Mouse (Mus musculus) hindbrain, embryonic 15.5 days (tissue): ENCODE data around the gene Gli1. TPM values are rescaled to one million over a fixed set of nuclear protein-coding genes. Genes with fewer than 3 reads are reported as not detected.

Experiments
- ATAC-seq: fragments of 200-750 bp; cut with Nextera tagmentation; 2 replicates; pipeline ENCODE4 v1.8.0; 2017; ENCODE audit warnings: low read depth, moderate number of reproducible peaks, moderate TSS enrichment; ENCODE audit not compliant: low FRiP score
- H3K27ac ChIP-seq: fragments of 300-500 bp; sonication (generic); replicated peaks from 2 replicates; pipeline ENCODE4 v1.5.1; 2015; ENCODE audit warnings: mild to moderate bottlenecking, inconsistent platforms
- H3K27me3 ChIP-seq: fragments of 300-500 bp; sonication (generic); 2 replicates; pipeline ENCODE4 v1.6.1; 2015; ENCODE audit warnings: control low read depth, inconsistent platforms
- H3K36me3 ChIP-seq: fragments of 300-500 bp; sonication (generic); 2 replicates; pipeline ENCODE4 v1.6.1; 2015; ENCODE audit warnings: control low read depth, inconsistent platforms
- H3K4me1 ChIP-seq: fragments of 300-500 bp; sonication (generic); replicated peaks from 2 replicates; pipeline ENCODE4 v1.6.1; 2015; ENCODE audit warnings: control low read depth, inconsistent platforms
- H3K4me2 ChIP-seq: fragments of 300-500 bp; sonication (generic); 2 replicates; pipeline ENCODE4 v1.6.1; 2015; ENCODE audit warnings: moderate library complexity, mild to moderate bottlenecking, inconsistent platforms
- H3K4me3 ChIP-seq: fragments of 300-500 bp; sonication (generic); 2 replicates; pipeline ENCODE4 v1.5.1; 2015; ENCODE audit warnings: mild to moderate bottlenecking, inconsistent platforms
- H3K9ac ChIP-seq: fragments of 300-500 bp; sonication (generic); 2 replicates; pipeline ENCODE4 v1.6.1; 2015; ENCODE audit warnings: inconsistent platforms
- H3K9me3 ChIP-seq: fragments of 300-500 bp; sonication (generic); 2 replicates; pipeline ENCODE4 v1.6.1; 2016; ENCODE audit warnings: control low read depth, inconsistent platforms
- WGBS: fragments of 180-500 bp; shearing (Covaris S2); methylation state at CpG from one replicate; pipeline ENCODE4 v1.1.7; 2015; 5-methylcytosine and 5-hydroxymethylcytosine counted together
- polyA plus RNA-seq: library from polyadenylated mRNA; unstranded; fragments of >200 nt; fragmentation: Nextera tagmentation; extraction: Ambion mirVana; gene quantifications from 2 replicates; pipeline ENCODE4 v1.2.1, GENCODE M21; 2015

The Gli1 gene
- polyA plus RNA-seq, 1 experiment from 2014 or later, result 2.0 TPM

DNA sequence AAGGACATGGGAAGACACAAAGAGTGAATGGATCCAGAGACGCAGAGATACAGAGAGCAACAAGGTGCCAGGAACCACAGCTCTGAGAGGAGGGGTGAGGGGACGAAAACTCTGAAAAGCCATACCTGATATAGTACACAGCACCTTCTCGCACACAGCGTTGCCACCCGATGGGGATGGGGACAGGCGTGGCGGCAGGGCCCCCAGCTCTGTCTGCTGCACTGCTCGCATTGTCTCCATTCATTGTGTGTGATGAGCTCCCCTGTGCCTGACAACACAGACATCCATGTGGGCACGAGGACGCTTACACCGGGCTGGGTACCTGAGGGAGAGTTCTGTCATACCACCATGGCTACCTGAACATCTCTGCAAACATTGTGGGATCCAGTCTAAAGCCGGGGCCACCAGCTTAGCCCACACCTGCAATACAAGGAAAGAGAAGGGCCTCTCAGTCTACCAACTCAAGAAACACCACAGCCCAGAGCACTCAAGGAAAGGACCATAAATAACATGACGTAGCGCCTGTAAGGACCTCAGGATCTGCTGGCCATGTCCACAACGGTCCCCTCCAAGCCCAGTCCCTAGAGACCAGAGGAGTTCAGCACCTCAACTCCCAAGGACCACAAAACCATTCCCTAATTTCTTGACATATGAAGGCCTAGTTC, 54.4 kb downstream of the Gli1 start:
- ATAC-seq, result no peak
- H3K4me1 ChIP-seq, result peaks cover 67% of the 10 kb centered on the region

DNA sequence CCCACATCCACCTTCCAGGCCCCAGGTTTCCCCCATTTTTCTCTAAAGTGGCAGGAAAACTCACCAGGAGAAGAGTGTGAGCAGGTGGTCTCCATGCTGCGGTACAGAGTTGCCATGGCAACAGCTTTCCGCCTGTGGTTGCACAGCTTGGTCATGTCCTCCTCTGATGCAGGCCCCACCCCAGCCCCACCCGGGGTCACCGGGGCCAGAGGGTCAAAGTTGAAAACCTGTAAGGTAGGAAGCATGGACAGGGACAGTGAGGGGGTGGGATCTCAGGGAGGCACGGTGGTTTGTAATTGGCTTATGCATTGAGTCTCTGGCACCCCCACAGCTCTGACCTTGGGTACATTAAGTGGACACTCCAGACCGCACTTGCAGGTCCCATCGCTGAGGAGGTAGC, 55.0 kb downstream of the Gli1 start:
- peak overlapping the region; percentile 98 for H3K27ac ChIP-seq
- H3K27me3 ChIP-seq, result no peaks in the 10 kb centered on the region
- peaks cover 60% of the 10 kb centered on the region for H3K4me1 ChIP-seq
- 40% methylated on average over 7 of the region's 7 CpGs for WGBS
- no peaks in the 10 kb centered on the region for H3K9me3 ChIP-seq
- no peak for ATAC-seq
- peak overlapping the region; percentile 79; the same call in 1 of the 2 replicates for H3K9ac ChIP-seq
- H3K36me3 ChIP-seq, result peaks cover 33% of the 10 kb centered on the region
- H3K4me2 ChIP-seq, result peak overlapping the region; percentile 73
- H3K4me3 ChIP-seq, result peak overlapping the region; percentile 52

More for the DNA sequence above, 54.4 kb downstream of the Gli1 start:
- Histone ChIP-seq H3K4me2 (peak overlapping the region; percentile 73), H3K36me3 (peaks cover 26% of the 10 kb centered on the region), H3K27ac (peak overlapping the region; percentile 98), H3K9ac (peak overlapping the region; percentile 79), H3K9me3 (no peaks in the 10 kb centered on the region), H3K27me3 (no peaks in the 10 kb centered on the region), H3K4me3 (peak overlapping the region; percentile 52)
- 66% methylated on average over 15 of the region's 15 CpGs for WGBS

DNA sequence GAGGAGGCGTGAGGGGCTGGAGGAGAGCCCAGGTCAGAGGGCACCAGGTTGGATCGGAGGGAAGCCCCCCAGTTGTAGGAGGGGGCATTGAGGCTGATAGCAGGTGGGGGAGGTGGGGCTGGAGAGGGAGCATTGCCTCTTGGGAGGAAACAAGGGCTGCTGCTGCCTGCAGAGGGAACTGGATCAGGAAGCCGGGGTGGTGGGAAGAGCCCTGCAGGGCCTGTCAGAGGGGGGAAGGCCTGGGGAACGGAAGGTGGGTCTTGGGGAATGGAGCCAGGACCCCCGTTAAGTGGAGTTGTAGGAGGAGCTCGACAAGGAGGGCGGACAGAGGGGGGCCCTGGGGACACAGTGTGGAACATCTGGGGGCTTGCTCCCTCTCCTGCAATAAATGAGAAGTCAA, 55.6 kb downstream of the Gli1 start:
- Histone ChIP-seq H3K9ac (0 out of 2 replicates have a peak overlapping the region, but pooled peaks have one; percentile 10), H3K9me3 (no peaks in the 10 kb centered on the region), H3K4me2 (peak overlapping the region; percentile 73), H3K4me1 (peaks cover 55% of the 10 kb centered on the region), H3K27ac (no peak overlapping the region), H3K36me3 (peaks cover 38% of the 10 kb centered on the region), H3K4me3 (no peak overlapping the region; the same call in 1 of the 2 replicates), H3K27me3 (no peaks in the 10 kb centered on the region)
- 56% methylated on average over 7 of the region's 7 CpGs for WGBS
- no peak for ATAC-seq

DNA sequence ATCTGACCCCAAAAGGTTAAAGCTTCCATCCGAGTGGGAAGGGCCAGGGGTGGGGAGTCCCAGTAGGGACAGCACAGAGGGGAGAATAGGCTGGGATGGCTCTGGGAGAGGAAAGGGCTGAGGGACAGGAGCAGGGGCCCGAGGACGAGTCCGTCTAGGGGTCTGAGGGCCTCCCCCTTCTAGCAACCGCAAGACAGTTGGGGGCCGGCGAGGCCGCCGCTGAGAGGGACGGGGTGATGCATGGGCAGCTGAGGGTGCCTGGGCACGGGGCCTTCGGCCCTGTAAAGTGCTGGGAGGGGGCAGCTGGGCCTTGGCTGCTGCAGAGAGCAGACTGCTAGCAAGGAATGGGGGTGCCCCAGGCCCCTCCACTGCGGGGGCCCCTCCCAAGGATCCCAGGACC, 56.1 kb downstream of the Gli1 start:
- Histone ChIP-seq H3K9me3 (no peaks in the 10 kb centered on the region), H3K27me3 (no peaks in the 10 kb centered on the region), H3K4me2 (no peak overlapping the region), H3K36me3 (peaks cover 44% of the 10 kb centered on the region), H3K4me3 (no peak overlapping the region), H3K4me1 (peaks cover 54% of the 10 kb centered on the region), H3K27ac (no peak overlapping the region), H3K9ac (0 out of 2 replicates have a peak overlapping the region, but pooled peaks have one; percentile 10)
- WGBS, result 62% methylated on average over 13 of the region's 13 CpGs
- ATAC-seq, result no peak

DNA sequence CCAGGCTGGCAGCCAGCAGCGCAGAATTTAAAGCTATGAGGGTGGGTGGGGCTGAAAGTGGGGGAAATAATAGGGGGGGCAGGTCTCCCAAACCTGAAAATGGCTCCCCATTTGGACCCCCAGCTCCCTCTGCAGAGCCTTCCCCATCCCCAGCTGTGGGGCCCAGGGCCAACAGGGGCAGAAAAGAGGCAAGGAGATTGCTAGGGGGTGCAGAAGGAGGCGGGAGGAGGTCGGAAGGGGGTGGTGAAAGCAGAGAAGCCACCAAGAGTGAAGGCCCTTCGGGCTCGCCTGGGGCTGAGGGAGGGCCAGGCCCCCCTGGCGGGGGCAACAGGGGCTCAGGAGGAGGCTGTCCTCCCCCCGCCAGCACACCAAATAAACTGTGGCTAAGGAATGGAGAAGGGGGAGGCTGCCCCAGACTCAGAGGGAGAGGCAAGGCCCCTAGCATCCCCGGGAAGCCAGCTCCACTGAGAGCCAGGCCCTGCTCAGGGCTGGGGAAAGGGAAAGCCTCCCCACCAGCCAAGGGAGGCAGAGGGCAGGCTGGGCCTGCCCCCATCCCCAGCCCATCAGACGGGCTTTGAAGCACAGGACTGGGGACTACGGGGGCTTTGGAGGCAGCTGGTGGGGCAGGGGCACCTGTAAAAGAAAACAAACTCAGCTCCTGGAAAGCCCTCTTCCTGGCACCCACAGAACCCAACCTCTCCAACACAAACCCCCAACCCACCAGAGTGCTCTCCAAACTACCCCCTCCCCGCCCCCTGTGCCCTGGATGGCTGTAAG, 56.9 kb downstream of the Gli1 start:
- Histone ChIP-seq H3K4me2 (no peak overlapping the region), H3K27me3 (no peaks in the 10 kb centered on the region), H3K9ac (no peak overlapping the region), H3K36me3 (peaks cover 50% of the 10 kb centered on the region), H3K9me3 (no peaks in the 10 kb centered on the region), H3K27ac (no peak overlapping the region), H3K4me1 (peaks cover 51% of the 10 kb centered on the region), H3K4me3 (no peak overlapping the region)
- WGBS, result 69% methylated on average over 11 of the region's 11 CpGs
- no peak for ATAC-seq

DNA sequence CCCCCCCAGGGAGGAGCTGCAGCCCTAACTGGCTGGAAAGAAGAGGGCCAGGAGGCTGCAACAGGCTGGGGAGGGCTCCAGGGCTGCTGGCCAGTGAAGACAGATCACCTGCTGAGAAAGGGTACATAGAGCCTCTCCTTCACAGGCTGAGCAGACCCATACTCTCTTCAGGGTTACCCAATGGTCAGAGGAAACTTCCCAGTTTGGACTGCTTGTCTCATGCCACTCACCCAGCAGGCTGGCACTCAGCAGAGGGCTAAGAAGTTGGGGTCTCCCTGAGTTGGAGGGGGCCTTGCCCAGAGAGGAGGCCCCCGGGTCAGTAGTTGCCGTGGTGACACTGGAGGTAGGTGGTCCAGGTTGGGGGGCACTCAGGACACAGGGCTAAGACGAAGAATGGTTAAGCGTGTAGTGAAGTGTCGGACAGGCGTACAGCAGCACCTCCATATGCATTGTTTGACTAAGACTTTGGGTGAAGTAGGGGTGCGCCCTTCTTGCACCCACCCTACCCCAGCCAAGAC, 57.6 kb downstream of the Gli1 start:
- no peak overlapping the region for H3K4me2 ChIP-seq
- no peak for ATAC-seq
- no peak overlapping the region for H3K9ac ChIP-seq
- no peak overlapping the region for H3K27ac ChIP-seq
- peaks cover 55% of the 10 kb centered on the region for H3K36me3 ChIP-seq
- no peaks in the 10 kb centered on the region for H3K27me3 ChIP-seq
- WGBS, result 88% methylated on average over 7 of the region's 7 CpGs
- H3K9me3 ChIP-seq, result no peaks in the 10 kb centered on the region
- no peak overlapping the region for H3K4me3 ChIP-seq
- H3K4me1 ChIP-seq, result peaks cover 44% of the 10 kb centered on the region

DNA sequence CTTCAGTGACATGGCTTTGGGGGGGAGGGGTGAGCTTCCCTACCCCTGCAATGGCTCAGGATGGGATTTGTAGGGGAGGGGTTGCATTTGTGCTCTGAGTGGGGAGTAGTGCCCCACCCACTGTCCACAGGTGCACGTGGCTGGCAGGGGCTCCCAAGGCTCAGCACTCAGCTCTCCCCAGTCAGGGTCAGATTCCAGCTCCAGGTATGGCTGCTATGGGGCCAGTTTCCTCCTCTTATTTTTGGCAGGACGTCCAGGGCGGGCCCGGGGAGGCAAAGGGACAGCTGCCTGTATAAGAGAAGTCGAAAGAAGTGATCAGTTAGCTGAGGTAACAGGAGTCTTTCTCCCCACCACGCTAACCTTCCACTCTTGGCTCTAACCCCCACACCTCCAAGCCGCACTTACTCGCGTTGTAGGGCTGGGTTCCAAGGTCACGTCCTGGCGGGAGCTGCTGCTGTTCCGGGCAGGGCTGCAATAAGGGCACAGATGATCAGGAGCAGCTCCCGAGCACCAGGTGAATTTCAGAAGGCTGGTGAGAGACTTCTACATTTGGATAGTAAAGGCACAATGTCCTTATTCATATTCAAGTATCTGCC, 59.1 kb downstream of the Gli1 start:
- H3K4me3 ChIP-seq, result no peak overlapping the region
- H3K4me1 ChIP-seq, result peaks cover 38% of the 10 kb centered on the region
- no peaks in the 10 kb centered on the region for H3K9me3 ChIP-seq
- H3K27me3 ChIP-seq, result no peaks in the 10 kb centered on the region
- no peak for ATAC-seq
- no peak overlapping the region for H3K4me2 ChIP-seq
- peaks cover 68% of the 10 kb centered on the region for H3K36me3 ChIP-seq
- no peak overlapping the region for H3K9ac ChIP-seq
- no peak overlapping the region for H3K27ac ChIP-seq
- 90% methylated on average over 13 of the region's 13 CpGs for WGBS

DNA sequence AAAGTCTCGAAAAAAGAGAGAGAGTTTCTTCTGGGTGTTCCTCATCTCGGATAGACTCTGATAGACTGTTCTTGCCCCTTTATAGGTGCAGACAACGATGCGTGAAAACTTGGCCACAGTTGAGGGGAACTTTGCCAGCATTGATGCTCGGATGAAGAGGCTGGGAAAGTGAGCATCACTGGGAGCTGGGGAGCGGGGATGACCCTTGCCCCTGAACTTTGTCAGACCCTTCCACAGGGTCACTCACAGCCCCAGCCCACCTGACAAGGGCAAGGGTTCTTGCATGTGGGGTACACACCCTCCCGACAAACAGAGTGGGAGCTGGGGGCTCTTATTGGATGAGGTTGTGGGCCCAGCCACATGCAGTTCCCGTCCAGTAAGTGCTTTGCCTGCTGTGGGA, 60.5 kb downstream of the Gli1 start:
- H3K4me2 ChIP-seq, result no peak overlapping the region
- peaks cover 24% of the 10 kb centered on the region for H3K4me1 ChIP-seq
- no peak overlapping the region for H3K4me3 ChIP-seq
- ATAC-seq, result no peak
- peaks cover 82% of the 10 kb centered on the region for H3K36me3 ChIP-seq
- H3K9ac ChIP-seq, result no peak overlapping the region
- H3K27ac ChIP-seq, result no peak overlapping the region
- no peaks in the 10 kb centered on the region for H3K27me3 ChIP-seq
- no peaks in the 10 kb centered on the region for H3K9me3 ChIP-seq
- 79% methylated on average over 8 of the region's 8 CpGs for WGBS

Other genes starting within 250 kb of the Gli1 start
- 125 and 130 TPM in 2 replicates for gene Os9, start 220.8 kb downstream of the Gli1 start, polyA plus RNA-seq
- gene B4galnt1, start 176.7 kb downstream of the Gli1 start, polyA plus RNA-seq, result 54.0 and 74.6 TPM in 2 replicates
- gene Slc26a10, start 161.3 kb downstream of the Gli1 start, polyA plus RNA-seq, result 0.91 and 1.0 TPM in 2 replicates
- 27.3 and 30.3 TPM in 2 replicates for gene Arhgef25, start 151.9 kb downstream of the Gli1 start, polyA plus RNA-seq
- 240 and 266 TPM in 2 replicates for gene Dtx3, start 146.2 kb downstream of the Gli1 start, polyA plus RNA-seq
- 19.1 and 19.6 TPM in 2 replicates for gene Pip4k2c, start 130.4 kb downstream of the Gli1 start, polyA plus RNA-seq
- gene Kif5a, start 78.6 kb downstream of the Gli1 start, polyA plus RNA-seq, result 110 and 114 TPM in 2 replicates
- 336 and 350 TPM in 2 replicates for gene Dctn2, start 75.6 kb downstream of the Gli1 start, polyA plus RNA-seq
- 16.1 and 17.5 TPM in 2 replicates for gene Mbd6, start 53.0 kb downstream of the Gli1 start, polyA plus RNA-seq
- 115 and 118 TPM in 2 replicates for gene Mars, start 30.2 kb downstream of the Gli1 start, polyA plus RNA-seq
- gene Arhgap9, start 20.0 kb downstream of the Gli1 start, polyA plus RNA-seq, result 0.86 and 1.5 TPM in 2 replicates
- 0.09 TPM in 1 of 2 replicates, not detected in the other for gene Inhbe, start 12.4 kb upstream of the Gli1 start, polyA plus RNA-seq
- not detected in 2 replicates for gene Inhbc, start 28.5 kb upstream of the Gli1 start, polyA plus RNA-seq
- gene R3hdm2, start 38.4 kb upstream of the Gli1 start, polyA plus RNA-seq, result 38.8 and 41.9 TPM in 2 replicates
- 2.5 and 2.9 TPM in 2 replicates for gene Stac3, start 159.7 kb upstream of the Gli1 start, polyA plus RNA-seq
- gene Ndufa4l2, start 173.0 kb upstream of the Gli1 start, polyA plus RNA-seq, result 20.7 and 24.4 TPM in 2 replicates
- 56.2 and 64.8 TPM in 2 replicates for gene Shmt2, start 180.5 kb upstream of the Gli1 start, polyA plus RNA-seq
- gene Nxph4, start 192.6 kb upstream of the Gli1 start, polyA plus RNA-seq, result 161 and 194 TPM in 2 replicates